Mouse (Mus musculus) forebrain, embryonic 13.5 days (tissue): ENCODE measurements around the gene Nr1d1. TPM values are rescaled to one million over a fixed set of nuclear protein-coding genes. Genes with fewer than 3 reads are reported as not detected.

ENCODE experiments used
- ATAC-seq: fragments of 200-750 bp; cut with Nextera tagmentation; 2 replicates; pipeline ENCODE4 v1.8.0; 2017
- H3K27ac ChIP-seq: fragments of 300-500 bp; sonication (generic); 2 replicates; pipeline ENCODE4 v1.5.1; 2015; ENCODE audit warnings: inconsistent platforms, mild to moderate bottlenecking, moderate library complexity
- H3K27me3 ChIP-seq: fragments of 300-500 bp; sonication (generic); 2 replicates; pipeline ENCODE4 v1.6.1; 2015; ENCODE audit warnings: mild to moderate bottlenecking, inconsistent platforms
- H3K36me3 ChIP-seq: fragments of 300-500 bp; sonication (generic); 2 replicates; pipeline ENCODE4 v1.6.1; 2015; ENCODE audit warnings: mild to moderate bottlenecking, inconsistent platforms; ENCODE audit not compliant: poor library complexity, severe bottlenecking
- H3K4me1 ChIP-seq: fragments of 300-500 bp; sonication (generic); 2 replicates; pipeline ENCODE4 v1.6.1; 2015; ENCODE audit warnings: inconsistent platforms
- H3K4me2 ChIP-seq: fragments of 300-500 bp; sonication (generic); 2 replicates; pipeline ENCODE4 v1.6.1; 2015; ENCODE audit warnings: inconsistent platforms, mild to moderate bottlenecking, moderate library complexity
- H3K4me3 ChIP-seq: fragments of 300-500 bp; sonication (generic); 2 replicates; pipeline ENCODE4 v1.5.1; 2015; ENCODE audit warnings: mild to moderate bottlenecking, inconsistent platforms
- H3K9ac ChIP-seq: fragments of 300-500 bp; sonication (generic); 2 replicates; pipeline ENCODE4 v1.6.1; 2015; ENCODE audit warnings: mild to moderate bottlenecking, inconsistent platforms
- H3K9me3 ChIP-seq: fragments of 300-500 bp; sonication (generic); replicated peaks from 2 replicates; pipeline ENCODE4 v1.6.1; 2016; ENCODE audit warnings: inconsistent platforms
- WGBS: fragments of 180-500 bp; shearing (Covaris S2); methylation state at CpG from one replicate; pipeline ENCODE4 v1.1.7; 2015; 5-methylcytosine and 5-hydroxymethylcytosine counted together
- polyA plus RNA-seq: library from polyadenylated mRNA; unstranded; fragments of >200 nt; fragmentation: Nextera tagmentation; extraction: Ambion mirVana; gene quantifications from 2 replicates; pipeline ENCODE4 v1.2.1, GENCODE M21; 2015

Nr1d1 gene
- polyA plus RNA-seq, 1 experiment from 2014 or later: 2.3 TPM

- no peaks in the 10 kb centered on the region for H3K36me3 ChIP-seq
- no peak for ATAC-seq
- H3K4me3 ChIP-seq: peak overlapping the region; percentile 26
- 54% methylated on average over 12 of the region's 12 CpGs for WGBS
- H3K9ac ChIP-seq: peak overlapping the region; percentile 47
- H3K27me3 ChIP-seq: no peaks in the 10 kb centered on the region
- H3K4me1 ChIP-seq: peaks cover 88% of the 10 kb centered on the region
- H3K9me3 ChIP-seq: no peaks in the 10 kb centered on the region
- peak overlapping the region; percentile 88 for H3K4me2 ChIP-seq
- peak overlapping the region; percentile 95 for H3K27ac ChIP-seq
Observed at GRCm38 (mm10) chr11:98745932-98746853, 28.9 kb downstream of the Nr1d1 start.

DNA sequence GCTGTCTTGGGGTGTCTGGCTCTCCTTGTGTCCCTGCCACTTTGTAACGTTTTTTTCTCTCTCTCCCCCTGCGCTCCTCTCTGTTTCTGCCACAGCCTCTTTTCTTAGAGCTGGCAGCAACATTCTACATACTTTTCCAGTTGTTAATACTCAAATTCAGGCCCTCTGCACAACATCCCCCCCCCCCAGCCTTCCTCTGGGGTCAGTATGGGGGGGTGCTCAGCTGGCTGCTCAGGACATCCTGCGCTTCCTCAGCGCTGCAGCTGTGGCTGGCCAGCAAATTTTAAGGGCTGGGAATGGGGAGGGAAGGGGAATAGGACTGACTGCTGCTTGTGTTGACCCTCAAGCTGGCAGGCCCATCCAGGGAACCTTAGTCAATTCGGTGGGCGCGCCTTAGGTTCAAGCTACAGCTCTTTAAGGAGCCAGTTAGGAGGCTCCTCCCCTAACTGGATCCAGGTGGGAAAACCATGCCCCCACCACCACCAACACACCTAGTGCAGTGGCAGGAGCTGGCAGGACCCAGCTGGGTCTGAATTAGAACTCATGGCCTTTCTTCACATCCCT, 30.6 kb downstream of the Nr1d1 start:
- no peaks in the 10 kb centered on the region for H3K36me3 ChIP-seq
- H3K4me1 ChIP-seq: peaks cover 88% of the 10 kb centered on the region
- WGBS: 45% methylated on average over 7 of the region's 7 CpGs
- peak overlapping the region; percentile 72 for H3K4me3 ChIP-seq
- H3K9me3 ChIP-seq: no peaks in the 10 kb centered on the region
- no peak for ATAC-seq
- peak overlapping the region; percentile 88 for H3K4me2 ChIP-seq
- H3K27ac ChIP-seq: peak overlapping the region; percentile 98
- peak overlapping the region; percentile 94 for H3K9ac ChIP-seq
- H3K27me3 ChIP-seq: no peaks in the 10 kb centered on the region

GRCm38 (mm10) chr11:98743655-98744345, 31.3 kb downstream of the Nr1d1 start:
- no peaks in the 10 kb centered on the region for H3K9me3 ChIP-seq
- no peaks in the 10 kb centered on the region for H3K36me3 ChIP-seq
- no peak for ATAC-seq
- peak overlapping the region; percentile 72 for H3K4me3 ChIP-seq
- H3K27me3 ChIP-seq: no peaks in the 10 kb centered on the region
- 3% methylated on average over 9 of the region's 9 CpGs for WGBS
- H3K27ac ChIP-seq: peak overlapping the region; percentile 98
- peak overlapping the region; percentile 94 for H3K9ac ChIP-seq
- H3K4me2 ChIP-seq: peak overlapping the region; percentile 88
- peaks cover 88% of the 10 kb centered on the region for H3K4me1 ChIP-seq

DNA sequence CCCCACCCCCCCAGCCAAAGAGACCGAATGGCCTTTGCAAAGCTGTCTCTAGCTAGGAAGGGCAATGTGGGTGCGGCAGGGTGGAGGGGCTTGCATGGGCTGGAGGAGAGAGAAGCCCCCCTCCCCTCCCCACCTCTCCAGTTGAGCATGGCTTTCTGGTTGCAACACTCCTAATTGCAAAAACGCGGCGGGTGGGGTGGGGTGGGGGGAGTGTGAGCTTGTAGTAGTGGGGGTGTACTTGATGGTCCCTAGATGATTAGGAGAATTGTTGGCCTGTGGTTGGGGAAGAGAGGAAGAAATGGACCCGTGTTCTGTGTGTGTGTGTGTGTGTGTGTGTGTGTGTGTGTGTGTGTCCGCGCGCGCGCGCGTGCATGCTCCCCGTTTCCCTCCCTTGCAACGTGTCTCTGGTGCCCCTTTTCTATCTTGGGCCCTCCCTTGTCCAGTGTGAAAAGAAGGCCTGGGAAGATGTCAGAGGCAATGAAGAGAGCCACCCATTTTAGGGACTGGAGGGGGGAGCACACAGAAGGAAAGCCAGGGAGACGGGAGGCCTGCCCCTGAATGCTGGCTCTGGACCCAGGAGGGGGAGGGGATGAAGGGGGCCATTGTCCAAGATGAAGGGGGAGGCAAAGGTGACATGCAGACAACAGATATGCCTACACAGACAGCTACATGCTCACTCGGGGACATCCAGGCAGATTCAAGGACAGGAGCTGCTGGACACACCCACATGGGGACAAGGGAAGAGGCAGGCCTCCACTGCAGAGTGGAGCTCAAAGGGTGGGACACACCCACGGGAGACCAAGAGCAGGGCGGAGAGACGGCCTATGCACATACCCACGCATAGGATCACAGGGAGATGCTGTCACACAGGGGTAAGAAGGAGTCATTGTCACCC, 32.5 kb downstream of the Nr1d1 start:
- Histone ChIP-seq H3K4me3 (peak overlapping the region; percentile 72), H3K9ac (peak overlapping the region; percentile 94), H3K27me3 (no peaks in the 10 kb centered on the region), H3K9me3 (no peaks in the 10 kb centered on the region), H3K4me2 (peak overlapping the region; percentile 88), H3K36me3 (no peaks in the 10 kb centered on the region), H3K4me1 (peaks cover 86% of the 10 kb centered on the region), H3K27ac (peak overlapping the region; percentile 98)
- ATAC-seq: peak; percentile 13; the same call in 1 of the 2 replicates
- 1% methylated on average over 20 of the region's 21 CpGs for WGBS

- no peaks in the 10 kb centered on the region for H3K27me3 ChIP-seq
- WGBS: under 1% methylated on average over 60 of the region's 86 CpGs
- peak overlapping the region; percentile 98 for H3K27ac ChIP-seq
- H3K4me2 ChIP-seq: peak overlapping the region; percentile 88
- H3K9ac ChIP-seq: peak overlapping the region; percentile 94
- peak overlapping the region; percentile 72 for H3K4me3 ChIP-seq
- H3K9me3 ChIP-seq: no peaks in the 10 kb centered on the region
- peak; percentile 69 for ATAC-seq
- H3K4me1 ChIP-seq: peaks cover 80% of the 10 kb centered on the region
- H3K36me3 ChIP-seq: no peaks in the 10 kb centered on the region
Observed at GRCm38 (mm10) chr11:98741622-98742396, 33.3 kb downstream of the Nr1d1 start.

DNA sequence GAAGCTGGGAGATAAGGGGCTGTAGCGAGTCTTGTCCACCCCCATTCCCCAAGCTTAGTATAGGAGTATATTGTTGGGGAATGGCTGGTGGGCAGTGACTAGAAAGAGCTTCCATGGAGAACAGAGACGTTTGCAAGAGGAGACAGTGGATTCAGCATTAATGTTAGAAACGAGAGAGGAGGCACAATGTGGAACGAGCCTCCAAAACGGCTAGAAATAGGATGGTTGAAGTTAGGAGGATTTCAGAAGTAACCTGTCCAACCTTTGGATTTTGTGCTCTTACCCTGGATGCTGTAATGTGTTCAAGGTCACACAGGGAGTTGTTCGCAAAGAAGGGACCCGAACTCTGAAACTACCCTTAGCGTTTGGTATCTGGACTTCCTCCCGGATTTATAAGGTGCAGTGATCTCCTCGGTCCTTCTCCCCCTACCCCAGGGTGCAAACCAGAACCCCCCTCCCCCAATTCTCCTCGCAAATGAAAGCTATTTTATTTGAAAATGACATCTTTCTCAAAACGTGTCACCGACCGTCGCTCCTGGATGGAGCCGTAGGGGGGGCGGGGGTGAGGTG, 34.0 kb downstream of the Nr1d1 start:
- Histone ChIP-seq H3K9me3 (no peaks in the 10 kb centered on the region), H3K36me3 (no peaks in the 10 kb centered on the region), H3K4me3 (peak overlapping the region; percentile 72), H3K27ac (peak overlapping the region; percentile 98), H3K4me1 (peaks cover 73% of the 10 kb centered on the region), H3K9ac (peak overlapping the region; percentile 94), H3K4me2 (peak overlapping the region; percentile 88), H3K27me3 (no peaks in the 10 kb centered on the region)
- under 1% methylated on average over 17 of the region's 17 CpGs for WGBS
- no peak for ATAC-seq

DNA sequence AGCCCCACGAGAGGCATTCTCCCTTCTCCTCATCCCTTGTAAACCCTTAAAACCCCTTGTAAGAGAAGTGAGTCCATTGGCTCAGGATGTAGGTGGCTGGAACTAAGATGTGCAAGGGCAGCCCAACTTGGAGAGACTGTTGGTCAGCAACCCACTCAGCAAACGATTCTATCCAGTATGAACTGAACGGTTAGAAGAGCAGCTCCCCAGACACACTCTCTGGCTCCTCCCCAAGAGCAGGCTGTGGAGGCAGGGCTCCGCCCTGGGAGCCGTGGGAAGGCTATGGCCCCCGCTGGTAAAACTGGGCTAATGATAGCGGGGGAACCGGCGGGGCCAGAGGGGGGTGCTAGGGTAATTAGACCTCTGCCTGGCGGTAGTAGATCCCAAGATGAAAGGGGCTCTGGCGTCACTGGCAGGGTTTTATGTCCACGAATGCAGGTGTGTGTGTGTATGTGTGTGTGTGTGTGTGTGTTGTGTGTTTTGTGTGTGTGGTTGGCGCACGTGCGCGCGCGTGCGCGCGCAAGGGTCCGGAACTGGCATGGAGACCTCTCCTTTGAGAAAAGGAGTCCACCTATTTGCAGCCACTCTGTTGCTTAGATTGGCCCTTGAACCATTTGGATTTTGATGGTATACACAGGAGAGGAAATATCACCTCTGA, 34.6 kb downstream of the Nr1d1 start, which contains the start of gene Thra:
Gene Thra, plus strand, starts transcription at position 246 of the 658 bp plus-strand sequence.
- peak within 1 kb of the TSS; percentile 94 for H3K9ac ChIP-seq
- peak within 1 kb of the TSS; percentile 72 for H3K4me3 ChIP-seq
- peak; percentile 50 for ATAC-seq
- no peaks in the 10 kb centered on the region for H3K27me3 ChIP-seq
- peak within 1 kb of the TSS; percentile 98 for H3K27ac ChIP-seq
- no peaks in the 10 kb centered on the region for H3K9me3 ChIP-seq
- peaks cover 67% of the 10 kb centered on the region for H3K4me1 ChIP-seq
- peak within 1 kb of the TSS; percentile 88 for H3K4me2 ChIP-seq
- WGBS: under 1% methylated on average over 22 of the region's 22 CpGs
- H3K36me3 ChIP-seq: no peaks in the 10 kb centered on the region

DNA sequence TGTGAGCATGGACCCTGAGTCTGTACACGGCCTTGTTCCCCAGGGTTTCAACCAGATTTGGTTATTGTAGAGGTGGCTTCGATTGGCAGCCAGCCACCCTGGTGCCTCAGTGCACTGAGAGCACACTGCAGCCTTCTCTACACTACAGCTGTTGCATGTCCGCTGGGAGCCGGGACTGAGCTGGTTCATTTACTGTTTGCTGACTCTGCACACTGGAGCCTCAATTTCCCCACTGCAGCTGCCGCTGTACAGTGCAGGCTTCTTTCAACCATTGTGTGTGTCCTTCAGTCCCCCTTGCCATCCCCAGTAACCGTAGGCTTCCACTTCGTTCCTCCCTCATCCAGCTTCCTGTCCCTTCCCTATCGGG, 35.1 kb downstream of the Nr1d1 start:
- Histone ChIP-seq H3K27me3 (no peaks in the 10 kb centered on the region), H3K36me3 (no peaks in the 10 kb centered on the region), H3K9me3 (no peaks in the 10 kb centered on the region), H3K4me3 (peak overlapping the region; percentile 72), H3K9ac (peak overlapping the region; percentile 94), H3K4me1 (peaks cover 62% of the 10 kb centered on the region), H3K4me2 (peak overlapping the region; percentile 88), H3K27ac (peak overlapping the region; percentile 98)
- WGBS: 3% methylated on average over 8 of the region's 8 CpGs
- ATAC-seq: no peak

DNA sequence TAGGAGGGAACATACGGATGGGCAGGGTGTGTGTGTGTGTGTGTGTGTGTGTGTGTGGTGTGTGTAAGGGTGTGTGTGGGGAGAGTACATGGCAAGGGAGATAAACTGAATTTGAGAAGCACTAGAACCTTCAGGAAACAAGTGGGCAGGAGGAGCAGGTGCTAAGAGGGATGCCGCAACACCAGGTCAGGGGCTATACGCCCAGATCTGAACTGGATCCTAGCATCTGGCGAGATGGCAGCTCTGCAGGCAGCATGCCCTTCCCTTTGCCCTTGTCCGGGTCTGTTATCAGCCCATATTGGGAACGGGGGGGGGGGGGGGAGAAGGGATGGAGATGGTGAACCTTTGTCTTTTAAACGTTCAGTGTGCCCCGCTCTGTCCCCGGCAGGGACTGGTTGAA, 36.2 kb downstream of the Nr1d1 start:
- ATAC-seq: no peak
- H3K9ac ChIP-seq: peak overlapping the region; percentile 17; the same call in 1 of the 2 replicates
- H3K4me2 ChIP-seq: peak overlapping the region; percentile 17

GRCm38 (mm10) chr11:98738428-98738911, 36.7 kb downstream of the Nr1d1 start:
- H3K4me3 ChIP-seq: no peak overlapping the region
- peak overlapping the region; percentile 17; the same call in 1 of the 2 replicates for H3K9ac ChIP-seq
- peak; percentile 31; the same call in 1 of the 2 replicates for ATAC-seq
- peak overlapping the region; percentile 82 for H3K27ac ChIP-seq
- H3K27me3 ChIP-seq: no peaks in the 10 kb centered on the region
- H3K4me1 ChIP-seq: peaks cover 47% of the 10 kb centered on the region
- WGBS: 26% methylated on average over 4 of the region's 4 CpGs
- H3K9me3 ChIP-seq: peaks cover 5% of the 10 kb centered on the region; the same call in 1 of the 2 replicates
- no peaks in the 10 kb centered on the region for H3K36me3 ChIP-seq
- H3K4me2 ChIP-seq: peak overlapping the region; percentile 17

More for the DNA sequence above, 36.2 kb downstream of the Nr1d1 start:
- Histone ChIP-seq H3K36me3 (no peaks in the 10 kb centered on the region), H3K4me1 (peaks cover 51% of the 10 kb centered on the region), H3K27me3 (no peaks in the 10 kb centered on the region), H3K4me3 (no peak overlapping the region), H3K9me3 (peaks cover 5% of the 10 kb centered on the region; the same call in 1 of the 2 replicates), H3K27ac (peak overlapping the region; percentile 82)
- WGBS: 66% methylated on average over 9 of the region's 9 CpGs
